Mouse (Mus musculus) Muller cell, postnatal 12 days (primary cell): ENCODE measurements around the gene Mfn1.
A peak's percentile ranks its signal among the peaks of the same experiment; 100 is the strongest.

Source experiments
- DNase-seq: peaks from one replicate; pipeline ENCODE4 v3.0.0-alpha.2; 2015; ENCODE audit errors: inconsistent ontology term

Mfn1 gene

DNA sequence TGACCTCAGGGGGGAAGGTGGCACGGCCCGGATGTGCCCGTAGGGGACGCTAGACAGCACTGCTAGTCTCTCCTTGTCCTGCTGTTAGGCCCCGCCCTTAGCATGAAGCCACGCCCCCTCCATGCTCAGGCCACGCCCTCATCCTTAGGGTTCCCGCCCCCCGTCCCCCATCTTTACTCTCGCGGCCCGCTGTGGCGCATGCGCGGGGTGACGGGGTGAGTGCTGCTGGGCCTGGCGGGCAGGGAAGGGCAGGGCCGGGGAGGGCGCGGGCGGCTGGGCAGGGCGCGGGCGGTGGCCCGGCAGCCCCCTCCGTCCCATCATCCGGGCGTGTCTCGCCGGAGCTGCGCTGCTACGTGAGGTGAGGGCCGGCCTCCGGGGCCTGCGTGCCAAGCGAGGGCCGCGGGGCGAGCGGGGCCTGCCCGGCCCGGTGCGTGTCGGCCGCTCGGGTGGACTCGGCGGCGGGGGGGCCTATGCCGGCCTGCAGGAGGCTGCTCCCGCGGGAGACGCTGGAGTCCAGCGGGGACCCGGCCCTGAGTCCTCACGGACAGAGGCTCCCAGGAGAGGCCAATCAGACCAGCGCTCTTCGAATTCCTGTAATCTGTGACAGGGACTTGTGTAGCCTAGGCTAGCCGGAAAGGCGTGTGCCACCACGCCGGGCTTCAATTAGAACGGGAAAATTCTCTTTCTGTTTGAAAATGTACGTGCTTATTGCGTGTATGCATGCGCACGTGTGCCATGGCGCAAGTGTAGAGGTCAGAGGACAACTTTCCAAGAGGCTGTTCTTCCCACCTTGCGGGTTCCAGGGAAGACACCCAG lies 18.7 kb upstream of the Mfn1 start:
- DNase-seq = peak; percentile 99

DNA sequence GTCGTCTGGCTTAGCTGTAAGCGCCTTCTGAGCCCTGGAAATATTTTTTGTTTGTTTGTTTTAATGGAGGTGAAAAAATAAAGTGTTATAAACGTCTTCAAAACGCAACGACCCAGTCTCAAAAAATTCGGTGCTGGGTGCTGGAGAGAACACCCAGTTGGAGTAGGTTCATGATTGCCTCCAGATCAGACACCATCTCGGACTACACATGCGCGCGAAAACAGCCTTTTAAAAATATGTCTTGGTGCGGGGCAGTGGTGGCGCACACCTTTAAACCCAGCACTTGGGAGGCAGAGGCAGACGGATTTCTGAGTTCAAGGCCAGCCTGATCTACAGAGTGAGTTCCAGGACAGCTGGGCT lies 18.1 kb upstream of the Mfn1 start:
- DNase-seq = peak; percentile 20

DNA sequence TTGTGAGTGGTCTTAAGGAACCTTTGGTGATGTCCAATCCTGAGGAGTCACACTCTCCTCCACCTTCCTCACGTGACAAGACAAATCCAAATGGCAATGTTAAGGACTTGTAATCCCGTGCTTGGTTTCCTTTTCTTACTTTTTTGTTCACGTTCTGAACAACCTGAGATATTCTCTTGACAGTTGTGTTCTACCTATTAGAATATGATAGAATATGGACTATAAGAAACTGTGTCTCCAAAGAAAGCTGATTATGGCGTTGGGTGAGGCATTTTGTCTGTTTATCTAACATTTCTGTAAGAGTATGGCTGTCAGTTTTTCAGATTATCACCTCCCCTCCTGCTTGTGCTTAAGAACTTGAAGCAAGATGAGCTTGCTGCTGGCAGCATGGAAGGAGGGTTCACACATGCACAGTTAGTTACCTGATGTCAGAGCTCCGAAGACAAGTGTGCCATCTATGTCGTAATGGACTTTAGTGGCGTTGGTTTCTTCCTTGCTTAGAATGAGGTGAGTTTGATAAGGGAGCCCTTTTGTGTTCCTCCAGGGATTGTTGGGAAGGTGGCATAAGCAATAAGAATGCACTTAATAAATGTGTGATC lies 16.5 kb upstream of the Mfn1 start:
- DNase-seq = no peak

DNA sequence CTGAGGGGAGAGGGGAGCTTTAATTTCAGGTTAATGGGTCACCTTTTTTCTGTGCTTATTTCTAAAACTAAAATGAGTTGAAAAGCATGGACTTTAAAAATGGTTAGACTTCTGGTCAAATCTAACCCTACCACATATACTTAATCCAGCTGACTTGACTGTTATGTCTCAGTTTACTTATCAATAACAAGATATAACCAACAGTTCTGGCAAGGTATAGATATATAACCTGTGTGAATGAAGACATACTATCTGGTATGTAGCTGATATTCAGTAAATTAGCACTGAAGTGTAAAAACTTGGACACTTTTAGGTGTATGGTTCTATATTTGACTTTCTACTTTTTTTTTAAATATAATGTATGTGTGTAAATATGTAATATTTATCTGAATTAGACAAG lies 15.7 kb upstream of the Mfn1 start:
- DNase-seq = no peak

DNA sequence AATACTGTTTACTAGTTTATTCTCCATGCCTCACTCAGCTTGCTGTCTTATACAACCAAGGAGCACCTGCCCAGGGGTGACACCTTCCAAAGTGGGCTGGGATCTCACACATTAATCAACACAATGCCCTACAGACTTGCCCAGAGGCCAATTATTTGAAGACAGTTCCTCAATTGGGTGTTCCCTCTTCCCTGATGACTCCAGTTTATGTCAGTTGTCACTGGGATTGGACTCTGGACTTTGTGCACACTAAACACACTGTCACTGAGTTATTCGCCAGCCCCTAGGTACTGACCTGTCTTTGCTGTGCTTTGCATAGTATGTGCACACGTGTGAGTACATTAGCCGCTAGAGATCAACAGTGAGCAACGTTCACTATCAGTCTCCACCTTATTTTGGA lies 2.1 kb upstream of the Mfn1 start:
- DNase-seq = no peak

DNA sequence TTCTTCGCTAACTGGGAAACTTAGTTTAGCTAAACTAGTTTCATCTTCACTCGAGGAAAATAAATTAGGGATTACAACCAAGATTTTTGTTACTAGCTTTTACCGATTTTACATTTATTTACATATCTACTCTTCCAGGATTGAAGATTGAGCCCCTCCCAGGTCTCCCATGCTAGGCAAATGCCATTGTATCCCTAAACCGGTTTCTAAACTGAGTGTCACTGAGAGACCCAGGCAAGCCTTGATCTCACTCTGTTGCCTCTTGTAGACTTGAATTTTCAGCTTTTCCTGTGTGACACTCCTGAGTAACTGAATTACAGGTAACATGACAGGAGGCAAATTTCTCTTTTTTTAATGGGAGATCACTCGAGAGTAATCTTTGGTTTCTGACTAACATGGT lies 776 bp downstream of the Mfn1 start:
- no peak for DNase-seq

DNA sequence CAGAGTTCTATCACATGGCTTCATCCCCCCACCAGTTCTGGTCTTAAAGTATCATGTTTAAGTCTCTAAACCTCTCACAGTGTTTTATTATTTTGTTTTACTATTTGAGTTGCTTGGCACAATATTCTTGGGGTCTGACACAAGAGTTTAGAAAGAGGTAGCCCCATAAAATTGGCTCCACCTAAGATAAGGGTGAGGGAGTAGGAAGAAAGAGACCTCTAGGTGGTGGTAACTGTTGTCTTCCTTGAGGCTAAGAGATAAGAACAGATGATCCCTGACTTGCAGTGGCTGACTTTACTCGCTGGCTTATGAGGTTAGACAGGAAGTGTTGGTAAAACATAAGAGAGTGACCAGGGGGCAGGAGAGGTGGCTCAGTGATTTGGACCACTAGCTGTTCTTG lies 6.4 kb downstream of the Mfn1 start:
- DNase-seq = no peak

DNA sequence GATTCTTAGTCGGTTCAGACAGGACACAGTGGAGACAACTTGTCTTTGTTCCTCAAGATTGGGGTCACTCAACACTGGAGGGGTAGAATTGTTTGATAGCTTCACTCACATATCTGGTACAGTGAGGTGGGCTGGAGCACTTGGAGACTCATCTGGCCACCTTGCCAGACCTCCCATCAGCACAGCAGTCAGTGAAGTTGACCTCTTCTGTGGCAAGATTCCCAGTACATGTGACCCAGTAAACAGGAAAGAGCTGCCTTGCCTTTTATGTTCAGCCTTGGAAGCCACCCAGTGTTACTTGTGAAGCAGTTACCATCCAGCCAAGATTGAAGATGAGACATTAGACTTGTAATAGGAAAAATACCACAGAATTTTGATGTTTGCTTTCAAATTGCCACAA lies 8.3 kb downstream of the Mfn1 start:
- DNase-seq = peak; percentile 93

DNA sequence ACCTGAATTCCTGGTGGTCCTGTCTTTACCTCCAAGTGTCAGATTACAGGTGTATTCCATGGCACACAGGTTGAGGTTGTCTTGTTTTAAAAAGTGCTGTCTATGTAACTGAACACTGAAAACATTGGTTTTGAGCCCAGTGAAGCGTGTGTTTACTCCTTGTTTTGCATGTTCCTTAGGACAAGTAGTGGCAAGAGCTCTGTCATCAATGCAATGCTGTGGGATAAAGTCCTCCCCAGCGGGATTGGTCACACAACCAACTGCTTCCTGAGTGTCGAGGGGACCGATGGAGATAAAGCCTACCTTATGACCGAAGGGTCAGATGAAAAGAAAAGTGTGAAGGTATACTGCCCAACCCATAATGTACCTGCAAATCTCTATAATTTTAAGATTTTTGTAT lies 8.8 kb downstream of the Mfn1 start:
- no peak for DNase-seq

DNA sequence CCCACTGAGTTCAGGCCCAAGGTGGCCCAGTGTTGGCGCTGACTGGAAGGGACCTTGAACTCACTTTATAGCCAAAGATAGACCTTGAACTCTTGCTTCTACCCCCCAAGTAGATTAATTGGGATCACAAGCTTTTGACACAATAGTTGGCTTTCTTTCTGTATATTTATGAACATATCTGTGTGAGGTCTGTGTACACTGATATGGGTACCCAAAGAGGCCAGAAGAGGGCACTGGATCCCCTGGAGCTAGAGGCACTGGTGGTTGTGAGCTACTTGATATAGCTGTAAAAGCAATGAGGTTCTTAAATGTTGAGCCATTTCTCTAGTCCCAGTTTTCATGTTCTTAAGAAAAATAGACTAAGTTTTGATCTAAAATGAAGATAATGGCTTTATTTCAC lies 23.8 kb downstream of the Mfn1 start:
- no peak for DNase-seq

DNA sequence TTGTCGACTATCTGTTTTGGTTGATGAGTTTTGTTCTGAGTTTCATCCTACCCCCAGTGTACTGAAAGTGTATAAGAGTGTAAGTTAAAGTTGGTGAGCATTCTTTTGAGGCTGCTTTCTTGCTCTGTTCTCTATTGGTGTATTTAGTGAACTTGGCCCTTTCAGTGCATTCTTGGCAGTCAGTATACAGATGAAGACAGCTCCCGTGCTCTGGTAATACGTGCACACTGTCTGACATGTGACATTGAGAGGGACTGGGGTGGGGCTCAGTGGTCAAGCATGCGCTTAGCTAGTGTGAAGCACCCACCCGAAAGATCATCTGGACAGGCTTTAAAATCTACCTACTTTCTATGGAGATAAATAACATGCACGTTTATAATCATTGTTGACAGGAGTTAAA lies 34.1 kb downstream of the Mfn1 start:
- no peak for DNase-seq

DNA sequence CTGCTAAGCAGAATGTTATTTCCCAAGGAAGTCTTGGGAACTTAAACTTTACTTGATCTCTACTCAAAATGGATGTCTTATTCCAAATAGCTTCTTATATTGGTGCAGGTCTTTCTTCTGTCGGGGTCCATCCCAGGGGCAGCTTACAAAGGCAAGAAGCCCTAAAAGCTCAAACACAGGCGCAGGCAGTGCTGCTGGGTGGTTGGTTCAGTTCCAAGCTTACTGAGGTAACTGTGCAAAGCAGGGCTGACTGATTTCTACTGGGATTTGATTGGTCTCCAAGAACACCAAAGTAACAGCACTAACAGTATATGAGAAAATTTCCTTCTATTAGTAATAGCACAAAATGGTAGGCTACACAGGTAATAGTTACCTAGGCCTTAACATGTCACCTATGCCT lies 43.8 kb downstream of the Mfn1 start:
- DNase-seq = no peak

DNA sequence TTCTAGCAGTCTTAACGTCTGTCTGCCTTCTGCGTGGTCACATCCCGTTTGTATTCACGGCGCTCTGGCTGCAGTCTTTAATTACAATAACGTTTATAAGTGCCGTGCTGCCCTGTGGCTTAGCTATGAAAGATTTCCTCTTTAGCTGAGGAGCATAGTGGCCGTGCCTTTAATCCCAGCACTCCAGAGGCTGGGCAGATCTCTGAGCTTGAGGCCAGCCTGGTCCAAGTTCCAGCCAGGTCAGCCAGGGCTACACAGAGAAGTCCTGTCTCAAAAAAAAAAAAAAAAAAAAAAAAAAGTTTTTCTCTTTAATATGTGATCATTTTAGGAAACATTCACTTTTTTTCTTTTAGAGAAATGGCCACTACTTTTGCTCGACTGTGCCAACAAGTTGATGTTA lies 44.6 kb downstream of the Mfn1 start:
- DNase-seq = no peak

DNA sequence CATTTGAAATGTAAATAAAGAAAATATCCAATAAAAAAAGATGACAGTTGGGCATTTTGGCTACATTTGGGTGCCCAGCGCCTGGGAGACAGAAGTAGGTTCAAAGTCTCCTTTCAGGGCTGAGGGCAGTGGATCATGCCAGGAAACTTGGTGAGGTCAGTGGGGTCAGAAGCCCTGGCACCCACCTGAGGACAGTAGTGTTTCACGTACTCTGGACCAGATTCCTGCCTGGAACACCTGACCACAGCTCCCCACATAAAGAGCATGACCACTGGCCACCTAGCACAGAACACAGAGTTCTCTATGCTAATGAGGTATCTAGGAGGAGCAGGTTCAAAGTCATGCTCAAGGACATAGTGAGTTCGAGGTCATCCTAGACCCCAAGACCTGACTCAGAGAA lies 45.9 kb downstream of the Mfn1 start:
- no peak for DNase-seq

DNA sequence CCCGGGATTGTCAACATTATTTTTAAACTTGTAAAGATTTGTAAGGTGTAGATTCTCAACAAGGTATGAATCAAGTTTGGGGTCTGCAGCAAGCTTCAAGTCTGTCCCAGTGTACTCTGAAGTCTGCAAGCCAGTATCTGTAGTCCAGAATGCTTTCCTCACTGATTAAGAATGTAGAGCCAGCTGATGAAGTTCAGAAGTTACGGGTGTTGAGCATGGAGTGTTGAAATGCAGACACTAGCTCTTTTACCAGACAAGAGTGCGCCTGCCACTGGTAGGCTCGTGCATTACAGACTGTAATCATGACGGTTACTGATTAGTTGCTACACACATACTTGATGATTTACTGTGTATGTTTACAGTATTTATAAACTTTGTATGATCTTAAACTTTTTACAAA lies 49.5 kb downstream of the Mfn1 start:
- DNase-seq = no peak

DNA sequence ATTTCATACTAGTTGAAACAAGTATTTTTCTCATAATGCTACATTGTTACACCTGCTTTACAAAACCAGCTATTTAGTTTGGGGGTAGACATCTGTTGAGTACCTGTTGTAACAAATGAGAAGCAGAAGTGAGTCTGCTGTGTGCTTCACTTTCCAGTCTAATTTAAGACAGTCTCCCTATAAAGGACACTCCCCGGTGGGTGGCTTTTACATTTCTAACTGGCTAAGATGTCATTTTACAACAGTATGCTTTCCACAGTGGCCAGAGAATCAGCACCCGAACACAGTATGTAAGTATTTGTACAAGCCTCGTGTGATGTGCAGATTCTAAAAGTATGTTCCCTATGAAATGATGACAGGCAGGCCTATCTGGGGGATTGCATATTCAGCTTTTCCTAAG lies 51.5 kb downstream of the Mfn1 start:
- no peak for DNase-seq

DNA sequence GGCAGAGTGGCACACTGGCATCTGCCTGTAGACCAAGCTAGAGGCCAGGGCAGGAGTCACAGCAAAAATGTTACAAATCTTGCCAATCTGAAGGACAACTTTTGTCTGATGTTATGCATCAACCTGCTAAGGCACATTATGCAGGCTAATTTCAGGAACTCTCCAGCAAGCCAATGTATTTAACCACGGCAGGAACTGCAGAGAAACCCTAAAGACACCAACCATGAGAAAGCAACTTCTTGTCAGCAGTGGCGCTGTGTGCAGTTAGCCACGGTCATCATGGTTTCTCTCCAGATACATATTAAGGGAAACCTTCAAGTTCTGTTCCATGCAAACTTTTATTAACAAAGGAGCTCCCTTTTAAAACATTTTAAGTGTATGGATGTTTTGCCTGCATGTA lies 52.6 kb downstream of the Mfn1 start:
- no peak for DNase-seq

DNA sequence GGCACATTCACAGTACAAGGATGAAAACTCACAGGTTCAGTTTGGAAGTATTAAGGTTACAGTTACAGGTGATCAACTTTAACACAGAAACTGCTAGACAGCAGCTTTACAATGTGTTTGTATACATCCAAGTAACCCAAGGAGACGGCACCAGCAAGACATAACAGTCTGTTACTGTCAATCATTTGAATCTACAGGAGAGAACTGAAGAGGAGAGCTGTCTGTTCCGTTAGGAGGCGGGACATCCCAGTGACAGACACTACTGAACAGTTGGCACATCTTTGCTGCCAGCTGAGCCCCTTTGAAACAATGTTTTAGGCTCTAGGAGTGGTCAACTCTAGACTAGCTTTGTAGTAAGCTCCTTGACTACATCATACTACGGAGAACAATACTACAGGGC lies 54.2 kb downstream of the Mfn1 start:
- no peak for DNase-seq

DNA sequence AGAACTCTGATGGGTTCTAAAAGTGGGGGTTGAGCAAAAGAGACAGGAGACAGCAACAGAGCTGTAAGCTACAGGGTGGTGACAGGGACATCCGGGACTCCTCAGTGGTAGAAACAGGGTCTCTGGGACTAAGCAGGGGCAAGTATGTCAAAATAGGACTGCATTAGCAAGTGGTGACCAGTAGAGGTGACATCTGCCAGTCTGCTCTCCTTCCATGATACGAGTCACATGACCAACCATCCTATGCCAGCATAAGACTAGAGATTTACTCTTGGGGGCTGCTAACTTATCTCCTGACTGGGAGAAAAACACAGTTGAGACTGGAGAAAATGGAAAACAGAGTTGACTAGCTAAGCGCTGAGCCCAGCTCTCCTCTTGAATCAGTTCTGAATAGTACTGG lies 57.0 kb downstream of the Mfn1 start:
- no peak for DNase-seq

DNA sequence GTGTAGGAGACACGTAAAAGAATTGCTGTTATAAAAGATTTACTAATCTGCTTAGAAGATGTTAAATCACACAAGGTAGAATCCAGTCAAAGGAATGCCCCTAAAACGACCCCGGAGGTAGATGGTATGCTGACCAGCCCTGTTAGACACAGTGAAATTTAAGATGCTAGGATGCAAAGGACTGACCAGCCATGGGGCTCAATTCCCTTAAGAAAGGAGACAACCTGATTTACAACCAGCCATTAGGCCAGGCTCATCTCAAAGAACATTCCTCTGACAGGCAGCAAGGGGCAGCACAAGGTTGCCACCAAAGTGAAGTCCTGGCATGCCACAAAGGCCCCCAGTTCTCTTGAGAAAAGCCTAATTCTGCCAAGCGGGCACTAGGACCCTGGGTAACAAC lies 65.8 kb downstream of the Mfn1 start:
- DNase-seq = no peak

DNA sequence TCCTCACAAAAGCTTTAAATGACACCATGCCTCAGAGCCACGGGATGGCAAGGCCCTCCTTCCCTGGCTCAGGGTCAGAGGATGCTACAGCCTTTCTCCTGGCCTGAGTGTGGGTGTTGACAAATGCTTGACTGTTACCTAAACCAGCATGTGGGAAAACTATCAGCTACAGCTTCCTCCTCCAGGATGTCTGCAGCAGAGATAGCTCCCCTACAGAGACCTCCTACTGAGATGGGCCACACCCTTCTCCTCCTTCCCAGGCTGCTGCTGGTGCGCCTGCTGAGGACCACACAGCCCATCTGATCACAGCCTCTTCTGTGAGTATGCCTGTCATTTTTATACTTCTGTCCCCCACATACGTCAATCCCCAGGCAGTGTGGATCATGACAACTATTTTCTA lies 70.1 kb downstream of the Mfn1 start:
- DNase-seq = no peak

DNA sequence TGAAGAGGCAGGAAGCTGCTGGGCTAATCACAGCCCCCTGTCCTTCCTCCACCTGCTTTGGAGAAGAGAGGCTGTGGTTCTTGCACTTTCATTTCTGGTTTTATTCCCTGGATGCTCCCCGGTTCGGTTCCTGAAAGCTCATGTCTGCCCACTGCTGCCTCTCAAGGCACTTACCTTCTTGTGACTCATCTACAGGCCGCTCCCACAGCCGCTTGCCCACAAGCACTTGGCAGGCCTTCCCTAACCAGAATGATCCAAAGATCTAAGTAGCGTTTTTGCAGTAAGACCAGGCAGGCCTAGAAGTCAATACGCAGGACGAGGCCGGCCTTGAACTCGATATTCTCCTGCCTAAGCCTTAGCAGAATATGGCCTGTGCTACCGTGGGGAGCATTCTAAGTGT lies 71.8 kb downstream of the Mfn1 start:
- DNase-seq = peak; percentile 17

DNA sequence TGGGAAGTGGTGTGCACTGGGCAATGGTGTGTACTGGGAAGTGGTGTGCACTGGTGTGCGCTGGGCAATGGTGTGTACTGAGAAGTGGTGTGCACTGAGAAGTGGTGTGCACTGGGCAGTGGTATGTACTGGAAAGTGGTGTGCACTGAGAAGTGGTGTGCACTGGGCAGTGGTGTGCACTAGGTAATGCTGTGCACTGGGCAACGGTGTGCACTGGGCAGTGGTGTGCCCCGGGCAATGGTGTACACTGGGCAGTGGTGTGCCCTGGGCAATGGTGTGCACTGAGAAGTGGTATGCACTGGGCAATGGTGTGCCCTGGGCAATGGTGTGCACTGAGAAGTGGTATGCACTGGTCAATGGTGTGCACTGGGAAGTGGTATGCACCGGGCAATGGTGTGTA lies 80.0 kb downstream of the Mfn1 start:
- DNase-seq = no peak

DNA sequence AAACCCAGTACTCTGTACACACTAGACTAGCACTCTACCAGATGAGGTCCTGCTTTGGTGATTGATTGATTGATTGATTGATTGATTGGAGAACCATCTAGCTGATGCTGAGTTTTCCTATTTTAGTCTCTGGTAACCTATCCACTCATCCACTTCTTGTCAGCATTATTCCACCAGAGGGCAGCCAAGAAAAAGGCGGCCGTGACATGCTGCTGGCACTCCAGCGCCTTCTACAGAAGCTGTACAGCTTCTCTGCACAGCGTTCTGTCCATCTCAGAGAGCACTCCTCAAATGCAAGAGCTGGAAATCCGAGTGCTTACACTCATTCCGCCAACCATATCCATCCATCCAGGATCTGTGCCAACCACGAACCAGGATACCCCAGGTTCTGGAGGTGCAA lies 81.3 kb downstream of the Mfn1 start:
- DNase-seq = peak; percentile 25
